Mouse (Mus musculus): ENCODE results near the gene Lims1.

DNA sequence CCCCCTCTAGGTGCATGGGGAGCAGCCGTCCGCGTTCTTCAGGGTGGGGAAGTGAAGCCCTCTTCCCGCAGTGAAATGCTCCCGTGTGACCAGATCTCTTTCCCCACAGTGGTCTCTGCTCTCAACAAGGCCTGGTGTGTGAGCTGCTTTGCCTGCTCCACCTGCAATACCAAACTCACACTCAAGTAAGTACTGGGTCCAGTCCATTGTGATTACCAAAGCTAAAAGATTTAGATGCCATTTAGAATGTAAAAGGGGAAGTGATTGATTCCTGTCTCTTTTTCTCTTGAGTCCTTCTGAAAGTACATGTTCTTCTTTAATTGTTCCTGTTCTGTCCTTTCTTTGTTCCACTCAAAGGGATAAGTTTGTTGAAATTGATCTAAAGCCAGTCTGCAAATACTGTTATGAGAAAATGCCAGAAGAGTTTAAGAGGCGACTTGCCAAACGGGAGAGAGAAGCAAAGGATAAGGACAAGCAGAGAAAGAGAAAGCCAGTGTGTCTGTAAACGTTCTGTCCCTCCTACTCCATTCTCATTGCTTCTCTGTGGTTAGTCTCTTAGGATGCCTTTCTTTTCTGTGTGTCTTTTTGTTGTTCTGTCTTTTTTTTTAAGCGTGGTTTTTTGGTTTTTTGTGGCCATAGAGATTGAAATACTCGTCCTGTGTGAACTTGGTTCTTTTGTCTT, 95.2 kb downstream of the Lims1 start:
- TF ChIP-seq EP300 (IDR thresholded peaks at IDR 0.05; ENCODE audit: low read length) (no peak), CTCF (conservative IDR thresholded peaks at IDR 0.05 in 1 of 2, IDR thresholded peaks at IDR 0.05 in 1 of 2; ENCODE audit: low read depth in 2 of 2, low read length in 2 of 2) (no peak), JUND (conservative IDR thresholded peaks at IDR 0.05; ENCODE audit: low read depth, low read length) (no peak), USF2 (conservative IDR thresholded peaks at IDR 0.05; ENCODE audit: low read depth, low read length) (no peak), POLR2A (IDR thresholded peaks at IDR 0.05; ENCODE audit: low read depth, low read length) (no peak), MAX (IDR thresholded peaks at IDR 0.05; ENCODE audit: low read length) (no peak), NELFE (IDR thresholded peaks at IDR 0.05; ENCODE audit: low read depth, low read length) (no peak), TCF12 (IDR thresholded peaks at IDR 0.05; ENCODE audit: low read depth, low read length) (no peak), JUN (IDR thresholded peaks at IDR 0.05; ENCODE audit: insufficient read depth, low read depth, low read length) (no peak), MYC (IDR thresholded peaks at IDR 0.05; ENCODE audit: low read depth, low read length) (no peak), CHD1 (IDR thresholded peaks at IDR 0.05; ENCODE audit: low read depth, low read length) (no peak), CHD2 (IDR thresholded peaks at IDR 0.05; ENCODE audit: low read length) (no peak), POLR2AphosphoS2 (IDR thresholded peaks at IDR 0.05; ENCODE audit: low read depth, low read length) (no peak), MAFK (IDR thresholded peaks at IDR 0.05; ENCODE audit: insufficient replicate concordance, low read length) (no peak)
